In genomic region chr6:39297079-39297478, GRCm38 (mm10) we compare ENCODE assay signal across 28 mouse cellular contexts.
"Had no signal": no experiment of that assay in that cellular context is flagged by ENCODE, and none has a peak within 500 bp of the region (broad histone marks: within the 10 kb centered on the region; RNA-seq: fewer than 3 reads in every experiment).

No protein-coding gene starts in this region.

- H3K4me2 ChIP-seq: heart, embryonic 11.5 days; heart, embryonic 13.5 days; heart, embryonic 15.5 days; hindbrain, embryonic 13.5 days; hindbrain, embryonic 15.5 days; kidney, embryonic 15.5 days; liver, embryonic 11.5 days; liver, embryonic 13.5 days; liver, embryonic 15.5 days had no signal

- ATAC-seq: hindbrain, postnatal 0 days; intestine, embryonic 16.5 days; liver, postnatal 0 days had no signal

- H3K36me3 ChIP-seq: heart, embryonic 13.5 days; heart, embryonic 15.5 days; hindbrain, embryonic 13.5 days; hindbrain, embryonic 15.5 days; kidney, embryonic 15.5 days; limb, embryonic 13.5 days; liver, embryonic 13.5 days; liver, embryonic 15.5 days had no signal

- H3K4me1 ChIP-seq: hindbrain, embryonic 15.5 days; liver, embryonic 15.5 days had no signal

- H3K9me3 ChIP-seq: heart, embryonic 13.5 days; heart, embryonic 15.5 days; hindbrain, embryonic 13.5 days; hindbrain, embryonic 15.5 days; kidney, embryonic 15.5 days; limb, embryonic 13.5 days; liver, embryonic 13.5 days; liver, embryonic 15.5 days had no signal

- H3K27me3 ChIP-seq: heart, embryonic 13.5 days; heart, embryonic 15.5 days; hindbrain, embryonic 13.5 days; hindbrain, embryonic 15.5 days; kidney, embryonic 15.5 days; limb, embryonic 13.5 days; liver, embryonic 13.5 days; liver, embryonic 15.5 days had no signal

- H3K4me3 ChIP-seq: heart, adult 2 months; heart, embryonic 13.5 days; heart, embryonic 15.5 days; hindbrain, embryonic 13.5 days; hindbrain, embryonic 15.5 days; kidney, embryonic 15.5 days; limb, embryonic 13.5 days; liver, embryonic 13.5 days; liver, embryonic 15.5 days had no signal

- H3K9ac ChIP-seq: heart, embryonic 13.5 days; heart, embryonic 15.5 days; hindbrain, embryonic 13.5 days; hindbrain, embryonic 15.5 days; kidney, embryonic 15.5 days; limb, embryonic 13.5 days; liver, embryonic 13.5 days; liver, embryonic 15.5 days; liver, postnatal 0 days had no signal

- H3K27ac ChIP-seq: heart, adult 2 months; heart, embryonic 13.5 days; heart, embryonic 15.5 days; hindbrain, embryonic 13.5 days; hindbrain, embryonic 15.5 days; hindbrain, postnatal 0 days; kidney, postnatal 0 days; limb, embryonic 13.5 days; liver, embryonic 13.5 days; liver, embryonic 15.5 days had no signal

- DNase-seq: gastrocnemius, postnatal 14 days; gastrocnemius, postnatal 36 days; heart, adult 11 months; heart, adult 2 months; heart, postnatal 14 days; heart, postnatal 36 days; kidney, adult 11 months; kidney, adult 2 months; kidney, adult 9 months; kidney, postnatal 14 days; kidney, postnatal 36 days; layer of hippocampus, adult 9-11 months; layer of hippocampus, postnatal 36 days; liver; liver, embryonic 13.5 days; liver, postnatal 0 days had no signal
